Mouse (Mus musculus) neural tube, postnatal 0 days (tissue): Measurements from ENCODE around the gene Mis18a. TPM values are rescaled to one million over a fixed set of nuclear protein-coding genes. Genes with fewer than 3 reads are reported as not detected.

ENCODE experiments used
- polyA plus RNA-seq: library from polyadenylated mRNA; unstranded; fragments of >200 nt; fragmentation: Nextera tagmentation; extraction: Ambion mirVana; gene quantifications from 2 replicates; pipeline ENCODE4 v1.2.1, GENCODE M21; 2015

The Mis18a gene
- 20.6 and 21.3 TPM in 2 replicates for polyA plus RNA-seq

DNA sequence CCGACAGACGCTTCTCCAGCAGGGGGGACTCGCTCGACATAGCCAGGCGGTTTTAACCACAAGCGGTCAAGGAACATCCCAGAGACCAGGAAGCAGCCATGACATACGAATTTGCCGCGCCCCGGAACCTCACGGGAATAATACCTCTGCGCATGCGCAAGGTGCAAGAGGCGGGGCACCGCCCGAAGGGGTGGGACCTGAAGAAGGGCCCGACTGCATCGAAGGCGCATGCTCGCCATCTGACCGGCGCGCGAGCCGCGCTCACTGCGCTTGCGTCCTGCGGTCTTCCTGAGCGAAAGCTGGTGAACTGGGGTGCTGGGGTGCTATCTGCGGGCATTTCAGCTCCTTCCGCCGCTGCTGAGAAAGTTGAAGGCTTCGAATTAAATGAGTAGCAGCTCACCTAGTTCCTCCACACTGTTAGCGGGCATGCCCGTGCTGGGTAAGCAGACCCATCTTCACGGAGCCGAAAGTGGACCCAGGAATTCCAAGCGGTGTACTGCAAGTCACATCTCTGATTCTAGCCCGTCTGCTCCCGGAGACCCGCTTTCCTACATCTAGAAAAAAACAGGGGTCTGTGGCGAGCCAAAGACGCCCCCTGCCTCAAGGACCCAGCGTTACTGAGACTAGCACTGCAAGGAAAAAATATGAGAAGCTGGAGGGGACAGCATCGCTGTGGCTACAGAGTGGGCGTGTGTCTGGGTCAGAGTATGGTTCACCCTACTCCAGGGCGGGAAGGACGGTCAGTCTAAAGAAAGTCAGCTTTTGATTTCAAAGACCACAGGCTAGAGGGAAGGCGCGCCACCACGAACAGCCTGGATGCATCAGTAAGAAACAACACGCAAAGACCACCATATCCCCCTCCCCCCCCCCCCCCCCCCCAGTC lies at the start of gene Mis18a:
Gene Mis18a, minus strand, starts transcription at position 172 of the 883 bp plus-strand sequence.

DNA sequence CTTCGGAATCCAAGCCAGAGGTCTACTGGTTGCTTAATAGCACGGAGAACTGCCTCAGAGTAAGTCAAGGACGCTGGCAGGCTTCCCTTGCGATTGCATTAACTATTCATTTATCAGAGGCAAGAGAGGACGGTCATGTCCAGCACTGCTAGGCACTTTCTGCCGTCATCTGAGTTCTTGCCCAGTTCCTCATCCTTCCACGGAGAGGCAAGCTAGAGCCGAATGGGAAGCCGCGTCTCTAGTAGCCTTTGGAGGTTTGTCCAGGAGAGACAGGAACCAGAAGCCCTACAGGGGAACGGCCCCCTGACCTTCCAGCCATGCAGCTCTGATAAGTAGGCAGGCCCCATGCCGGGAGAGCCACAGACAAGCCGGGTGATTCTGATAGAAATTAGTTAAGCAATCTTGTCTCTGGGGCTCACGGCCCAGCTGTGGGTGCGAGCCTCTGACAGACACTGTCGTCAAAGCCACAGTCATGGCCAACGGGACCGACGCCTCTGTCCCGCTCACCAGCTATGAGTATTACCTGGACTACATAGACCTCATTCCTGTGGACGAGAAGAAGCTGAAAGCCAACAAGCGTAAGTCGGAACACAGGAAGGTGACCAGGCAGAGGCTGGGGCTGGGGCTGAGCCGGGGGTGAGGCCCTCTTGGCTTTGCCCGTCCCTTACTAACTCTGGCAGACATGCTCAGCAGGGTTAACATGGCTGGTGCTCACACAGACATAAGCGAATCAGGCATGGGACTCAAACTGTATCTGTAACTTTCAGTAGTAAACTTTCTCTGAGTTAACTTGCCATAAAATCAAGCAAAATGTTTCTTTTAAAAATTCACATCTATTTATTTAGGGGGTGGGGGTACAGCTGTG lies 11.1 kb upstream of the Mis18a start, which contains the start of gene Mrap:
Gene Mrap, plus strand, starts transcription at position 116 of the 865 bp plus-strand sequence.

Other genes with a start within 250 kb of the Mis18a start
- gene Mrap, start 10.8 kb upstream of the Mis18a start, polyA plus RNA-seq, result 0.18 and 0.39 TPM in 2 replicates
- 4.6 and 5.5 TPM in 2 replicates for gene Urb1, start 83.0 kb upstream of the Mis18a start, polyA plus RNA-seq
- gene Eva1c, start 99.3 kb upstream of the Mis18a start, polyA plus RNA-seq, result 2.9 and 3.5 TPM in 2 replicates
- 48.1 and 54.4 TPM in 2 replicates for gene Cfap298, start 207.7 kb upstream of the Mis18a start, polyA plus RNA-seq